Mouse (Mus musculus) kidney, embryonic 15.5 days (tissue): ENCODE results near the gene Msmb. TPM values are rescaled to one million over a fixed set of nuclear protein-coding genes. Genes with fewer than 3 reads are reported as not detected.
"Not testable (repeated sequence)": the region's sequence is repeated elsewhere in the genome, so short reads cannot be mapped to it uniquely, and the experiment has no call there.

Experiments
- ATAC-seq: fragments of 200-750 bp; cut with Nextera tagmentation; replicated peaks from 2 replicates; pipeline ENCODE4 v1.8.0; 2017; ENCODE audit warnings: moderate TSS enrichment; ENCODE audit not compliant: low FRiP score
- H3K27ac ChIP-seq: fragments of 300-500 bp; sonication (generic); 2 replicates; pipeline ENCODE4 v1.5.1; 2015; ENCODE audit warnings: mild to moderate bottlenecking, inconsistent platforms
- H3K27me3 ChIP-seq: fragments of 300-500 bp; sonication (generic); 2 replicates; pipeline ENCODE4 v1.6.1; 2015; ENCODE audit warnings: inconsistent platforms
- H3K36me3 ChIP-seq: fragments of 300-500 bp; sonication (generic); 2 replicates; pipeline ENCODE4 v1.6.1; 2015; ENCODE audit warnings: inconsistent platforms
- H3K4me1 ChIP-seq: fragments of 300-500 bp; sonication (generic); 2 replicates; pipeline ENCODE4 v1.6.1; 2015; ENCODE audit warnings: inconsistent platforms
- H3K4me2 ChIP-seq: fragments of 300-500 bp; sonication (generic); 2 replicates; pipeline ENCODE4 v1.6.1; 2015; ENCODE audit warnings: moderate library complexity, mild to moderate bottlenecking, inconsistent platforms
- H3K4me3 ChIP-seq: fragments of 300-500 bp; sonication (generic); replicated peaks from 2 replicates; pipeline ENCODE4 v1.5.1; 2015; ENCODE audit warnings: mild to moderate bottlenecking, inconsistent platforms
- H3K9ac ChIP-seq: fragments of 300-500 bp; sonication (generic); 2 replicates; pipeline ENCODE4 v1.6.1; 2015; ENCODE audit warnings: mild to moderate bottlenecking, inconsistent platforms
- H3K9me3 ChIP-seq: fragments of 300-500 bp; sonication (generic); replicated peaks from 2 replicates; pipeline ENCODE4 v1.6.1; 2016; ENCODE audit warnings: inconsistent platforms
- WGBS: fragments of 180-500 bp; shearing (Covaris S2); methylation state at CpG from one replicate; pipeline ENCODE4 v1.1.7; 2015; ENCODE audit warnings: mixed read lengths; 5-methylcytosine and 5-hydroxymethylcytosine counted together
- polyA plus RNA-seq: library from polyadenylated mRNA; unstranded; fragments of >200 nt; fragmentation: Nextera tagmentation; extraction: Ambion mirVana; gene quantifications from 2 replicates; pipeline ENCODE4 v1.2.1, GENCODE M21; 2015

Gene Msmb
- polyA plus RNA-seq, 1 experiment from 2014 or later, result not detected

DNA sequence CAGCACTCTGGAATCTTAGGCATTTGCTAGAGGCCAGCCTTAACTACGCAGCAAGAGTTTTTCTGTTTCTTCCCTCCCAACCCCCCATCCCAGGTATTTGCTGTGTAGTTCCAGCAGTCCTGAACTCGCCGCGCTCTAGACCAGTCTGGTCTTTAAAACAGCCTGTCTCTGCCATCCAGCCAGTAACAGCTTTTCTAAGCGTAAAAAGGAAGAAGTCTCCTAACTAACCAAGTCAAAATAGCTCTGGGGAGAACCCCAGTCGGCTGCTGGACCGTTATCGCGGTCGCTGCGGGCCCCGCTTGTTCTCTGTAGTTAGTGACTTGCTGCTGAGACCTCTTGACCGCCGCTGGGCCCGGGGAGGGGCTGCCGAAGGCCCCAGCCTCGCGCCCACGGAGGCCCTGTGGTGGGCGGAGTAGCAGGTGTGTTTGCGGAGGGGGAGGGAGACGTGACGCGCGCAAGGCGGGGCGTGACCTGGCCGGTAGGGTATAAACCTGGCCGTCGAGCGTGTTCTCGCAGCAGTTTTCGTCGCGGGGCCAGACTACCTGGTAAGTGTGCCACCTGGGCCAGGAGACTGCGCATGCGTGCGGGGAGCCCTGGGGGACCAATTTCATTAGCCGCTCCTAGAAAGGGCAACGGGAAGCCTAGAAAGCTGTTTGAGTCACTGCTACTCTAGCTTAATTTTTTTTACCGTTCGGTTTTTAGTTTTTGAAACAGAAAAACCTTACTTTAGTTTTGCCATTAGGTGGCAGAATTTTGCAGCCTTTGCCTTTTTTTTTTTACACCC lies 23.6 kb downstream of the Msmb start:
- Histone ChIP-seq H3K27ac (peak overlapping the region; percentile 86), H3K9me3 (no peaks in the 10 kb centered on the region), H3K36me3 (no peaks in the 10 kb centered on the region), H3K4me2 (peak overlapping the region; percentile 88), H3K4me1 (peaks cover 40% of the 10 kb centered on the region), H3K9ac (peak overlapping the region; percentile 57), H3K27me3 (no peaks in the 10 kb centered on the region), H3K4me3 (peak overlapping the region; percentile 50)
- ATAC-seq, result peak; percentile 88
- under 1% methylated on average over 42 of the region's 42 CpGs for WGBS

DNA sequence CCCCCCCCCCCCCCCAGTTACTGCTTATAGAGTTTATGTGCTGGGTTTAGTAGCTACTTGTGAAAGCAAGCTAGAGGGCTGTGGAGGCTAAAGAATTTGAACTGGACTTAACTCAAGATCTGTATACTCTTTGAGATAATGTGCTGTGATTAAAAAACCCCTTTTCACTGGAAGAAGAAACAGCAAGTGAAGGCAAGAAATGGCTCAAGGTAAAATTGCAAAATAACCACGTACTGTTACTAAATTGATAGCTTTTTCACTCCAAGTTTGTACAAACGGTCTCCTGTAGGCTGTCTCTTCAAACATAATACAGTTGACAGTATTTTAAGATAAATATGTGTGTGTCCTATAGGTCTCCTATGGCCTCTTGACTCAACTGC lies 24.2 kb downstream of the Msmb start:
- WGBS, result 71% methylated on average over 2 of the region's 2 CpGs
- peak overlapping the region; percentile 88 for H3K4me2 ChIP-seq
- no peak overlapping the region for H3K9ac ChIP-seq

DNA sequence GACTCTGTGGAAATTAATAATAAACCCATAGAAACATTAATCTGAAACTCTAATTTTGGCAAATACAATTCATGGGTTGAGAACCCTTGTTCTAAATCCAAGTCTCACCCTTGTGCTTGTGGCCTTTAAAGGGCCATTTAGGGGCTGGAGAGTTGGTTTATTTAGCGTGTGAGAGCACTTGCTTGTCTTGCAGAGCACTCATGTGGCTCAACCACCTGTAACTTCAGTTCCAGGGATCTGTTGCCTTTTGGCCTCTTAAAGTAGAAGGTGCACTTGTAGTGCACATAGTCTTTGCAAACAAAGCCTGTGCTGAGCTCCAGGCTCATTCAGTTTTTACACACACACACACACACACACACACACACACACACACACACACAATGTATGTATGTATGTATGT lies 25.0 kb downstream of the Msmb start:
- H3K4me2 ChIP-seq, result no peak overlapping the region
- H3K4me3 ChIP-seq, result peak overlapping the region; percentile 50; the same call in 1 of the 2 replicates
- WGBS, result 63% methylated on average over 1 of the region's 1 CpGs

More for the DNA sequence above, 24.2 kb downstream of the Msmb start:
- peak overlapping the region; percentile 86; the same call in 1 of the 2 replicates for H3K27ac ChIP-seq
- no peak for ATAC-seq
- no peaks in the 10 kb centered on the region for H3K27me3 ChIP-seq
- peaks cover 34% of the 10 kb centered on the region for H3K4me1 ChIP-seq
- H3K4me3 ChIP-seq, result peak overlapping the region; percentile 50
- no peaks in the 10 kb centered on the region for H3K9me3 ChIP-seq
- peaks cover 3% of the 10 kb centered on the region for H3K36me3 ChIP-seq

DNA sequence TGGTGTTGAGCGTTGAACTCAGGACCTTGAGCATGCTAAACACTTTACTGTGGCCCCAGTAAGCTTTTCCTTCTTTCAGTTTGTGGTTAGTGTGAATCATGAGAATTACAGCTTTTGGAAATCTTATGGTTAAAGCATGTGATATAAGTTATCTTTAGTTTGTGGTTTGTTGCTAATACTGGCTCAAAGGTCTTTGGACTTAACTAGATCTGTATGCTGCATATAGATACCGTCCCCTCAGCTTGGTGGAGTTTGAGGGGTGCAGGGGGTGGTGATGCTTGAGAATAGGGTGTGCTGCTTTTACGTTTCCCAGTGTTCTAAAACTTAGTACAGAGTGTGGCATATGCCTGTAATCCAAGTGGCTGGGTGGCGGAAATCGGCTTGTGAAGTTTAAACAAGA lies 25.5 kb downstream of the Msmb start:
- H3K4me3 ChIP-seq, result peak overlapping the region; percentile 50; the same call in 1 of the 2 replicates
- no peak overlapping the region for H3K27ac ChIP-seq
- peaks cover 24% of the 10 kb centered on the region for H3K4me1 ChIP-seq
- no peaks in the 10 kb centered on the region for H3K27me3 ChIP-seq
- peaks cover 12% of the 10 kb centered on the region for H3K36me3 ChIP-seq
- ATAC-seq, result no peak
- H3K9me3 ChIP-seq, result no peaks in the 10 kb centered on the region
- WGBS, result 82% methylated on average over 5 of the region's 5 CpGs
- no peak overlapping the region for H3K4me2 ChIP-seq
- no peak overlapping the region for H3K9ac ChIP-seq

More for the DNA sequence above, 25.0 kb downstream of the Msmb start:
- Histone ChIP-seq H3K27me3 (no peaks in the 10 kb centered on the region), H3K4me1 (peaks cover 26% of the 10 kb centered on the region), H3K36me3 (peaks cover 8% of the 10 kb centered on the region), H3K27ac (no peak overlapping the region), H3K9ac (no peak overlapping the region), H3K9me3 (no peaks in the 10 kb centered on the region)
- no peak for ATAC-seq

DNA sequence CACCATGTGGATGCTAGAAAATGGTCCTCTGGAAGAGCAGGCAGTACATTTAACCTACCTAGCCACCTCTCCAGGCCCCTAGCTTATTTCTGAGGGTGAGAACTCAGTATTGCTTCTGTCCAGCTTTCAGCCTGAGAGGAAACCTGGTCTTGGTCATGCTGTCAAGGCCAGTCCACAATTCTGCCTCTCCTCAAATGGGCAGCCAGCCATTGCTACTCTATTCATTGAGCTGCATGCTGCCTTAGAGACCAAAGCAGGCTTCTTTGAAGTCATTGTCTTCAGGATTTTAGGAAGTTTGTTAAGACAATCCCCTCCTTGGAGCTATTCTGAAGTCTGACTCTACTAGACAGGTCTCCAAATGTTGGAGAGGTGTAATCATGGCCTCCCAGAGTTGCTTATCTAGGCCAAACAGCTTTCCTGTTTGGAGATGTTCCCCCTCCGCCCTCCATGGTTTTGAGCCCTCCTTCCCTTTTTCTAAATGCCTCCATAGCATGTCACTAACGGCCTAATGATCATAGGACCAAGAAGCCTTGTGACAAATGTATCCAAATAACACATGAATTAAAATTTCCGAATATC lies 26.9 kb downstream of the Msmb start:
- peaks cover 26% of the 10 kb centered on the region for H3K36me3 ChIP-seq
- H3K4me2 ChIP-seq, result no peak overlapping the region
- H3K4me3 ChIP-seq, result no peak overlapping the region
- peaks cover 22% of the 10 kb centered on the region for H3K4me1 ChIP-seq
- H3K27ac ChIP-seq, result no peak overlapping the region
- H3K27me3 ChIP-seq, result no peaks in the 10 kb centered on the region
- no peak for ATAC-seq
- H3K9me3 ChIP-seq, result no peaks in the 10 kb centered on the region
- H3K9ac ChIP-seq, result no peak overlapping the region
- 81% methylated on average over 3 of the region's 3 CpGs for WGBS

DNA sequence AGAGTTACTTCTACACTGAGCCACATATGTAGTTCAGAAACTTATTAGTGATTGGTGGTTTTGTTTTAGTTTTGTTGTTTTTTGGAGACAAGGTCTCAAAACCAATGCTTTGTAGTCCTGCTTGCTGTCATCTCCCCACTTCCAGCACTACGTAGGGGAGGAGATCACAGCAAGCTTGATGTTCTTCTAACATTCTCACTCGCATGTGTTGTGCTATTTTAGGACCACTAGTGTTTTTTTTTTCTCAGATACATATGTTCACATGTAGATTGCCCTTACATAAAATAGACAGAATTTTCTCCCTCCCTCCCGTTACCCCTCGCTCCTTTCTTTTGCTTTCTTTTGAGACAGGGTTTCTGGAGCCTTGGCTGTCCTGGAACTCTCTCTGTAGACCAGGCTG lies 28.3 kb downstream of the Msmb start:
- Histone ChIP-seq H3K4me3 (no peak overlapping the region), H3K4me1 (peaks cover 16% of the 10 kb centered on the region), H3K9ac (no peak overlapping the region), H3K4me2 (no peak overlapping the region), H3K27ac (0 out of 2 replicates have a peak overlapping the region, but pooled peaks have one; percentile 13), H3K27me3 (no peaks in the 10 kb centered on the region), H3K36me3 (peaks cover 35% of the 10 kb centered on the region), H3K9me3 (no peaks in the 10 kb centered on the region)
- ATAC-seq, result no peak
- 80% methylated on average over 4 of the region's 4 CpGs for WGBS

DNA sequence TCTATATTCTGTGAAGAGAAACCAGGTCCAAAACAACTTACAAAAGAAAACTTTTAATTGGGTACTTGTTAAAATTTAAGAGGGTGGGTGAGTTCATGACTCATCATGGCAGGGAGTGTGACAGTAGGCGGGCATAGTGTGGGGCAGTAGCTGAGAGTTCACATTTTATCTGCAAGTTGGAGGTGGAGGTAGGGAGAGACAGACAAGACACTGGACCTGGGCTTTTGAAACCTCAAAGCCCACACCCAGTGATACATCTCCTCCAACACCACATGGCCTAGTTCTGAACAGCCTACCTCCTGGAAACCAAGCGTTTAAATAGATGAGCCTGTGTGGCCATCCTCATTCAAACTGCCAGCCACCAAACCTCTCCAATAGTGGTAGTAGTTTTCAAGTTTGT lies 33.5 kb downstream of the Msmb start:
- Histone ChIP-seq H3K36me3 (peaks cover 58% of the 10 kb centered on the region), H3K4me3 (no peak overlapping the region), H3K27me3 (no peaks in the 10 kb centered on the region), H3K4me2 (no peak overlapping the region), H3K9ac (no peak overlapping the region), H3K27ac (no peak overlapping the region), H3K9me3 (no peaks in the 10 kb centered on the region), H3K4me1 (no peaks in the 10 kb centered on the region)
- 93% methylated on average over 2 of the region's 2 CpGs for WGBS
- no peak for ATAC-seq

DNA sequence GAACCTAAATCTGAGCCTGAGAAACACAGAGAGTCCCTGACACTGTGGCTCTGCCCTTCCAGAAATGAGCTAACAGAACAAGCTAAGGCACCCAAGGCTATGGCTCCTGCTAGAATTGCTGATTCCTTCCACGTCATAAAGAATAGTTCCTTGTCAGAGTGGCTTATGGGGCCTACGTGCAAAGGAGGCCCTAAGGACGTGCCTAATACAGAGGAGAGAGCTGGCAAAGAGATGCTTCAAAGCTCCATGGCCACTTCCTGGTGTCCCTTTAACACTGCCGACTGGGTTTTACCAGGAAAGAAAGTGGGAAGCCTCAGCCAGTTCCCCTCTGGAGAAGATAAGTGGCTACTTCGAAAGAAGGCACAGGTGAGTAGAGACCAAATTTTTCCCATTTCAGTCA lies 34.8 kb downstream of the Msmb start:
- H3K4me1 ChIP-seq, H3K27me3 ChIP-seq, H3K4me3 ChIP-seq, H3K9ac ChIP-seq, H3K4me2 ChIP-seq, H3K27ac ChIP-seq, ATAC-seq, H3K9me3 ChIP-seq: not testable (repeated sequence)
- H3K36me3 ChIP-seq, result peaks cover 64% of the 10 kb centered on the region
- WGBS, result 90% methylated on average over 5 of the region's 5 CpGs

DNA sequence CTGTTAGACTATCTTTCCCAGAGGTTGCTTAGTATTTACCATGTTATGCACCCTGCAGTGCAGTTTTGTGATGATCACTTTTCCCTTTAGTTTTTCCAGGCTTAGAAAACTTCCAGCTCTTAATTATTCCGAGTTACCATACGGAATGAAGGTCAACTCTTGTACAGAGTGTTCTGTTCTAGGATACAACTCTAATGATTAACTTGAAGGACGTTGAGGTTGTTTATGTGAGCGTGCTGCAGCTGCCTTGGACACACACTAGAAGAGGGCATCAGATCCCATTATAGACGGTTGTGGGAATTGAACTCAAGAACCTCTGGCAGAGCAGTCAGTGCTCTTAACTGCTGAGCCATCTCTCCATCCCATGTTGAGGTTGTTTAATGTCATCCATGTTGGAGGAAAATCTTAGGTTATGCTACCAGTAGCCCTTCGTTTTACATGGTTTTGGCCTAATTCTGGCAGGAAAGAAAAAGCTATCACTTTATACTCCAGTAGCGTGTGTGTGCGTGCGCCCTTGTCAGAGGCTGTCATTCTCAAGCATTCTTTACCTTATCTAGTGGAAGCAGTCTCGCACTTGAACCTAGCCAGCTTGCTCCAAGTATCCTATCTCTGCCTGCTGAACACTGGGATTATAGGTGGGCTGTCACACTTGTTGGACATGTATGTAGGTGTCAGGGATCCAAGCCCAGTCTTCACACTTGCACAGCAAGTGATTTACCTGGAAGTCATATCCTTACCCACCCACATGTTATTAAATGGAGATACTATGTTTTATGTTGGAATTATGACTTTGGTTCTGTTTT lies 37.8 kb downstream of the Msmb start:
- 85% methylated on average over 10 of the region's 10 CpGs for WGBS
- no peaks in the 10 kb centered on the region for H3K4me1 ChIP-seq
- no peak overlapping the region for H3K4me2 ChIP-seq
- no peak overlapping the region for H3K9ac ChIP-seq
- peaks cover 66% of the 10 kb centered on the region for H3K36me3 ChIP-seq
- H3K27ac ChIP-seq, result no peak overlapping the region
- H3K9me3 ChIP-seq, result no peaks in the 10 kb centered on the region
- H3K4me3 ChIP-seq, result no peak overlapping the region
- ATAC-seq, result no peak
- no peaks in the 10 kb centered on the region for H3K27me3 ChIP-seq

DNA sequence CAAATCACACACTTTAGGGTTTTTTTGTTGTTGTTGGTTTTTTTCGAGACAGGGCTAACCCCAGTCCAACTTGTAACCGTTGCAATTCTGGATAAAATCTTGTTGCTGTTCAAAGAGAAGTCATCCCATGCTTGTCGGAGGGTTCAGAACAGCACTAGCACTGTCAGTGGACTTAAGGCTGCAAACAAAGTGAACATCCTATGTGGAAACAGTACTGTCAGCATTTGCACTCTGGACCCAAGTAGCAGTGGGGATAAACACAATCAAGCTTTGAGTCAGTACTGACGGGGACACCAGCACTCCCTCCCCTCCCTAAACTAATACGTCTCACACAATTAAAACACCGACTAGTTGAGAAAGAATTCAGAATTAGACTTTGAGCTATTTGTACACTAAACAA lies 39.0 kb downstream of the Msmb start:
- no peak overlapping the region for H3K4me3 ChIP-seq
- no peaks in the 10 kb centered on the region for H3K4me1 ChIP-seq
- H3K36me3 ChIP-seq, result peaks cover 69% of the 10 kb centered on the region
- H3K27ac ChIP-seq, result no peak overlapping the region
- ATAC-seq, result no peak
- H3K9me3 ChIP-seq, result no peaks in the 10 kb centered on the region
- 86% methylated on average over 6 of the region's 6 CpGs for WGBS
- H3K27me3 ChIP-seq, result no peaks in the 10 kb centered on the region
- no peak overlapping the region for H3K4me2 ChIP-seq
- no peak overlapping the region for H3K9ac ChIP-seq

DNA sequence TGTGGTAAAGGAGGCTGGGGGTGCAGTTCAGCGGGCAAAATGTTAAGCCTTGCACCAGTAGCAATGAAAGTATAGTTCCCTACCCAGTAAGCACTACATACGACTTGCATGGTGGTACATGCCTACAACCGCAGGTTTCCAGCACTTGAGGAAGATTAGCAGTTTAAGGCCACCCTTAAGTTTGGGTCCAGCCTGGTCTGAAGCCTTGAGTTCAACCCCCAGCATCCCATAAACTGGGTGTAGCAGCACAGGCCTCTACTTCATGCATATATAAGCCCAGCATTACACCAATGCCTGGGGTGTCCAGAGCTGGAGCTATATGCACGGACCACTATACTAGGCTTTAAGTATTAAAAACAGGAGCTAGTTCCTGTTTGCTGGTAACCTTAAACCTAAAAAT lies 42.0 kb downstream of the Msmb start:
- Histone ChIP-seq H3K9me3 (no peaks in the 10 kb centered on the region), H3K4me2 (no peak overlapping the region), H3K4me3 (no peak overlapping the region), H3K27ac (no peak overlapping the region), H3K36me3 (peaks cover 89% of the 10 kb centered on the region), H3K4me1 (no peaks in the 10 kb centered on the region), H3K9ac (no peak overlapping the region), H3K27me3 (no peaks in the 10 kb centered on the region)
- WGBS, result 96% methylated on average over 4 of the region's 4 CpGs
- no peak for ATAC-seq
